Mouse (Mus musculus) neutrophil, adult 65 days (primary cell): ENCODE results near the gene Ybey. TPM values are rescaled to one million over a fixed set of nuclear protein-coding genes. Genes with fewer than 3 reads are reported as not detected.

ENCODE experiments used
- total RNA-seq: library from RNA; stranded (reverse); gene quantifications from 2 replicates; pipeline ENCODE4 v1.2.4, GENCODE M21; 2023

Ybey gene
- total RNA-seq, result 0.69 and 1.3 TPM in 2 replicates

GRCm38 (mm10) chr10:76468203-76469162, at the start of gene Ybey, which contains the start of gene Mcm3ap:
Gene Ybey (minus strand): TSS chr10:76469114.
Gene Mcm3ap (plus strand): TSS chr10:76468927.

DNA sequence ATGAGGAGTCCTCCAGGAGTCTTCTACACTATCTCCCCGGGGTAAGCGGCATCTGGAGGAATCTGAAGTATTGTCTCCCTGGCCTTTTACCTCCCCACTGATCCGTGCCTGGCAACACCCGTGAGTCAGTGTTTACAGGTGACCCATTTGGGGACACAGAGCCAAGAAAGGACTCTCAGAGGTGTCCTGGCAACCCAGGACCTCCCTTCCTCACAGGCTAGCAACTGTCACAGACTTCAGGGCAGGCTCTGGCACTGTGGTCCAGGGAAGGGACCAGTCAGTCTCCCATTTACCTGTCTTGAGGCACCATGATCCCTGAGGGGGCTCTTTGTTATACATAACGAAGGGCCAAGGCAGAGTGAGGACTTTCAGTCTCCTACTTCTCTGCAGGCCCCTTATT, 20.1 kb downstream of the Ybey start, which contains the start of gene 2610028H24Rik:
Gene 2610028H24Rik, plus strand, starts transcription at position 231 of the 400 bp plus-strand sequence.

DNA sequence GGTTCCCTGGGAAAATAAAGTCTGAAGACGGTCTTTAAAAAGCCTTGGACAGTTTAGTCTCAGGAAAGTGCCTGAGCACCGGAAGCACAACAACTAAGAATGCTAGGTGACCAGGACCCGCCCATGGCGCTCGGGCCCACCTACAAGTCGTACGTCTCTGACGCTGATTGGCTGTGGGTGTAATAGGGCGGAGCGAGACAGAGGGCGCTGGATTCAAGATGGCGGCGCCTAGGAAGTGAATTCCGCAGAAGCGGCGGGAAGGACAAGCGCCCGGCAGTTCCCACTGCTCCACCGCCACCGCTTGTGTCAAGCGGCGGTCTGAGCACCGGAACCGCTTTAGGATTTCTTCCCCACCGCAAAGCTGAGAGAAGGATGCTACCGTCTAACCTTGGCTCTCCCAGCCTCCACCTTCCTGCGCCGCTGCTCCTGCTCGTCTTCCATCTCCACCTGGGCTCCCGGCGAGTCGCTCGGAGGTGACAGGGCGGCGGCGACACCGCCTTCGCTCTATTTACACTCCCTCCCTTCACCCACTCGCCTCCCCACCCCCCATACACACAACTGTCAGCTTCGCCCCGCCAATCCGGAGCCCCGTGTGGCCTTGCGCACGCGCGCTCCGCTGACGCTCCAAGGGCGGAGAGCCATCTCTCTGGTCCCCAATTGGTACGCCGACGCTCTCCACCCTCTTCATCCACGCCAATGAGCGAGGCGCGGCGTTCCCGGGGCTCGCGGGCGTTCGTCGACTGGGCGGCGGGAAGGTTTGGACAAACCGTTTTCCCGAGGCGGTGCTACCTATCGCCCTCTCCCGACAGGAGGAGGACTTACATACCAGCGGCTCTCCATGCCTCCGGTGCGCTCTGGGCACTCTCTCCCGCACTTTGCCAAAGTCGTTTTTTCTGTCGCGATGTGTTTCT, 26.5 kb downstream of the Ybey start, which contains the start of gene Pcnt:
Gene Pcnt, minus strand, starts transcription at position 609 of the 911 bp plus-strand sequence.

GRCm38 (mm10) chr10:76440281-76440680, 28.6 kb downstream of the Ybey start, which contains the start of gene AC141477.1:
Gene AC141477.1 (minus strand): TSS chr10:76440444.

Other genes with a start within 250 kb of the Ybey start
- gene Prmt2, start 231.2 kb downstream of the Ybey start, total RNA-seq, result 0.68 and 1.0 TPM in 2 replicates
- gene S100b, start 215.3 kb downstream of the Ybey start, total RNA-seq, result not detected in 2 replicates
- gene Dip2a, start 123.8 kb downstream of the Ybey start, total RNA-seq, result 4.2 and 7.2 TPM in 2 replicates
- 5.5 and 8.8 TPM in 2 replicates for gene AC141477.1, start 28.7 kb downstream of the Ybey start, total RNA-seq
- 33.0 and 45.0 TPM in 2 replicates for gene Pcnt, start 26.3 kb downstream of the Ybey start, total RNA-seq
- not detected in 2 replicates for gene 2610028H24Rik, start 20.0 kb downstream of the Ybey start, total RNA-seq
- 45.9 and 55.5 TPM in 2 replicates for gene Mcm3ap, start 187 bp downstream of the Ybey start, total RNA-seq
- 2.6 and 4.9 TPM in 2 replicates for gene Lss, start 62.5 kb upstream of the Ybey start, total RNA-seq
- not detected in 2 replicates for gene Spatc1l, start 93.2 kb upstream of the Ybey start, total RNA-seq
- not detected in 2 replicates for gene Ftcd, start 106.5 kb upstream of the Ybey start, total RNA-seq
- 0.09 and 0.22 TPM in 2 replicates for gene Col6a2, start 154.5 kb upstream of the Ybey start, total RNA-seq